Mouse (Mus musculus) heart, embryonic 14.5 days (tissue): ENCODE measurements around the gene Ttc7. TPM values are rescaled to one million over a fixed set of nuclear protein-coding genes. Genes with fewer than 3 reads are reported as not detected.

Source experiments
- ATAC-seq: fragments of 200-750 bp; cut with Nextera tagmentation; 2 replicates; pipeline ENCODE4 v1.8.0; 2017; ENCODE audit warnings: low read depth, moderate TSS enrichment; ENCODE audit not compliant: insufficient number of reproducible peaks, insufficient read depth, low FRiP score
- H3K27ac ChIP-seq, 2 experiments: fragments of 200-500 bp in 1 of 2; fragments of 300-500 bp in 1 of 2; sonication (generic) in 1 of 2; replicated peaks in 1 of 2; 2 replicates each; pipeline ENCODE4 v1.5.1; 2012 to 2014; ENCODE audit warnings: low read depth in 2 of 2, low read length in 2 of 2, control low read depth in 1 of 2, mild to moderate bottlenecking in 1 of 2, mixed read lengths in 1 of 2; ENCODE audit not compliant: control insufficient read depth in 1 of 2, insufficient read depth in 1 of 2
- H3K27me3 ChIP-seq: fragments of 300-500 bp; sonication (generic); 2 replicates; pipeline ENCODE4 v1.6.1; 2014; ENCODE audit warnings: mild to moderate bottlenecking, low read length, control low read depth; ENCODE audit not compliant: control insufficient read depth, insufficient read depth
- H3K36me3 ChIP-seq: fragments of 300-500 bp; sonication (generic); 2 replicates; pipeline ENCODE4 v1.6.1; 2014; ENCODE audit warnings: mild to moderate bottlenecking, control low read depth, low read length, mixed read lengths; ENCODE audit not compliant: control insufficient read depth, insufficient read depth
- H3K4me1 ChIP-seq, 2 experiments: fragments of 200-500 bp in 1 of 2; fragments of 300-500 bp in 1 of 2; sonication (generic) in 1 of 2; 2 replicates each; pipeline ENCODE4 v1.6.1; 2012 to 2014; ENCODE audit warnings: low read length in 2 of 2, control low read depth in 1 of 2, mixed read lengths in 1 of 2; ENCODE audit not compliant: control insufficient read depth in 2 of 2, insufficient read depth in 2 of 2
- H3K4me2 ChIP-seq: fragments of 300-500 bp; sonication (generic); 2 replicates; pipeline ENCODE4 v1.6.1; 2014; ENCODE audit warnings: mild to moderate bottlenecking, low read length
- H3K4me3 ChIP-seq, 2 experiments: fragments of 200-500 bp in 1 of 2; fragments of 300-500 bp in 1 of 2; sonication (generic) in 1 of 2; 2 replicates each; pipeline ENCODE4 v1.5.1; 2012 to 2014; ENCODE audit warnings: low read length in 2 of 2, mild to moderate bottlenecking in 2 of 2, control low read depth in 1 of 2, low read depth in 1 of 2, moderate library complexity in 1 of 2; ENCODE audit not compliant: control insufficient read depth in 1 of 2, insufficient read depth in 1 of 2
- H3K9ac ChIP-seq: fragments of 300-500 bp; sonication (generic); 2 replicates; pipeline ENCODE4 v1.6.1; 2014; ENCODE audit warnings: mild to moderate bottlenecking, low read length
- H3K9me3 ChIP-seq: fragments of 300-500 bp; sonication (generic); 2 replicates; pipeline ENCODE4 v1.6.1; 2016; ENCODE audit warnings: low read length, control low read depth; ENCODE audit not compliant: control insufficient read depth
- WGBS: fragments of 180-500 bp; shearing (Covaris S2); extraction: QIAGEN DNeasy Blood & Tissue Kit; methylation state at CpG from one replicate; pipeline ENCODE4 v1.1.7; 2014; 5-methylcytosine and 5-hydroxymethylcytosine counted together
- polyA plus RNA-seq: library from polyadenylated mRNA; unstranded; fragments of >200 nt; fragmentation: Nextera tagmentation; extraction: Ambion mirVana; gene quantifications from 2 replicates; pipeline ENCODE4 v1.2.1, GENCODE M21; 2014

The Ttc7 gene
- polyA plus RNA-seq, 1 experiment from 2014 or later: 2.5 TPM

- Histone ChIP-seq H3K36me3 (no peaks in the 10 kb centered on the region), H3K9ac (no peak overlapping the region), H3K4me3 (no peak overlapping the region), H3K4me1 (peaks cover 20 to 23% of the 10 kb centered on the region in 2 experiments), H3K27ac (no peak overlapping the region), H3K4me2 (no peak overlapping the region), H3K27me3 (peaks cover 7% of the 10 kb centered on the region; the same call in 1 of the 2 replicates), H3K9me3 (no peaks in the 10 kb centered on the region; the same call in 1 of the 2 replicates)
- no peak for ATAC-seq
- 72% methylated on average over 6 of the region's 6 CpGs for WGBS
Measured at GRCm38 (mm10) chr17:87332887-87333286, 50.2 kb downstream of the Ttc7 start.

GRCm38 (mm10) chr17:87334162-87334561 lies 51.5 kb downstream of the Ttc7 start:
- Histone ChIP-seq H3K9me3 (no peaks in the 10 kb centered on the region; the same call in 1 of the 2 replicates), H3K4me3 (no peak overlapping the region), H3K27me3 (peaks cover 7% of the 10 kb centered on the region; the same call in 1 of the 2 replicates), H3K36me3 (no peaks in the 10 kb centered on the region), H3K9ac (no peak overlapping the region), H3K4me1 (peaks cover 20 to 23% of the 10 kb centered on the region in 2 experiments), H3K4me2 (no peak overlapping the region), H3K27ac (no peak overlapping the region)
- 95% methylated on average over 12 of the region's 12 CpGs for WGBS
- ATAC-seq: no peak

- WGBS: 88% methylated on average over 14 of the region's 14 CpGs
- Histone ChIP-seq H3K4me3 (no peak overlapping the region), H3K9me3 (no peaks in the 10 kb centered on the region; the same call in 1 of the 2 replicates), H3K36me3 (no peaks in the 10 kb centered on the region), H3K4me1 (peaks cover 20 to 22% of the 10 kb centered on the region in 2 experiments), H3K9ac (no peak overlapping the region), H3K27ac (no peak overlapping the region), H3K27me3 (no peaks in the 10 kb centered on the region), H3K4me2 (no peak overlapping the region)
- ATAC-seq: no peak
Measured at GRCm38 (mm10) chr17:87335152-87335551, 52.5 kb downstream of the Ttc7 start.

GRCm38 (mm10) chr17:87335727-87336126 lies 53.0 kb downstream of the Ttc7 start:
- Histone ChIP-seq H3K27me3 (no peaks in the 10 kb centered on the region), H3K4me2 (no peak overlapping the region), H3K9ac (no peak overlapping the region), H3K27ac (no peak overlapping the region), H3K9me3 (no peaks in the 10 kb centered on the region; the same call in 1 of the 2 replicates), H3K4me3 (no peak overlapping the region), H3K36me3 (no peaks in the 10 kb centered on the region), H3K4me1 (peaks cover 15 to 16% of the 10 kb centered on the region in 2 experiments)
- ATAC-seq: no peak
- WGBS: 71% methylated on average over 2 of the region's 2 CpGs

- 85% methylated on average over 12 of the region's 12 CpGs for WGBS
- Histone ChIP-seq H3K27ac (no peak overlapping the region), H3K4me2 (no peak overlapping the region), H3K4me3 (no peak overlapping the region), H3K9me3 (no peaks in the 10 kb centered on the region; the same call in 1 of the 2 replicates), H3K36me3 (no peaks in the 10 kb centered on the region), H3K9ac (no peak overlapping the region), H3K27me3 (no peaks in the 10 kb centered on the region), H3K4me1 (peaks cover 5% of the 10 kb centered on the region in 2 experiments; a peak in 3 of 4 replicates)
- ATAC-seq: no peak; the same call in 1 of the 2 replicates
Measured at GRCm38 (mm10) chr17:87336910-87337309, 54.2 kb downstream of the Ttc7 start.

- WGBS: 70% methylated on average over 7 of the region's 7 CpGs
- no peak overlapping the region for H3K9ac ChIP-seq
- H3K4me1 ChIP-seq: no peaks in the 10 kb centered on the region; a peak in 1 of 4 replicates
- no peak overlapping the region for H3K27ac ChIP-seq
- no peaks in the 10 kb centered on the region; the same call in 1 of the 2 replicates for H3K9me3 ChIP-seq
- no peaks in the 10 kb centered on the region for H3K27me3 ChIP-seq
- no peak for ATAC-seq
- H3K36me3 ChIP-seq: no peaks in the 10 kb centered on the region
- H3K4me2 ChIP-seq: no peak overlapping the region
- no peak overlapping the region for H3K4me3 ChIP-seq
Measured at GRCm38 (mm10) chr17:87337683-87338082, 55.0 kb downstream of the Ttc7 start.

GRCm38 (mm10) chr17:87339122-87339521 lies 56.4 kb downstream of the Ttc7 start:
- 91% methylated on average over 1 of the region's 1 CpGs for WGBS
- Histone ChIP-seq H3K36me3 (no peaks in the 10 kb centered on the region), H3K4me3 (no peak overlapping the region), H3K27ac (no peak overlapping the region), H3K4me2 (no peak overlapping the region), H3K9me3 (no peaks in the 10 kb centered on the region; the same call in 1 of the 2 replicates), H3K4me1 (no peaks in the 10 kb centered on the region), H3K27me3 (no peaks in the 10 kb centered on the region), H3K9ac (no peak overlapping the region)
- ATAC-seq: no peak
